Mouse (Mus musculus) fibroblast of lung, adult 2 months (primary cell): ENCODE data around the gene Pigk.

Experiments used
- DNase-seq: peaks from one replicate; pipeline ENCODE4 v3.0.0-alpha.2; 2011; ENCODE audit warnings: low read depth

Gene Pigk

DNA sequence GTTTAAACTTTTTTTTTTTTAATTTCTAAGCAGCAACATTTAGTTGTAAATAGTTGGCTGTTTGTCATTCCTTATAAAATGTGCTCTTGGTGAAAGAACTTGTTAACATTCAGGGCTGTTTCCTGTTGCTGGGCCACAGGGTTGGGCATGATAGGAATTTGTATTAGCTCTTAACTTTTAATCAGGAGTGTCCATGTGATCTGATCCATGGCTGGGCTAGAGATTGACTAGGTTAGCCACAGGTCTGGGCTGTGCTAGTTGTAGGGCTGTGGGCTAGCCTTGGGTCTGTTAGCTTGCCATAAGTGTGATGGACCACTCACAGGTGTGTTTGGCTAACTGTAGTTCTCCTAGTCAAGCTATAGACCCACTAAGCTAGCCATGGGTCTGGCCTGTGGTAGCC, 130.0 kb downstream of the Pigk start:
- DNase-seq: no peak

DNA sequence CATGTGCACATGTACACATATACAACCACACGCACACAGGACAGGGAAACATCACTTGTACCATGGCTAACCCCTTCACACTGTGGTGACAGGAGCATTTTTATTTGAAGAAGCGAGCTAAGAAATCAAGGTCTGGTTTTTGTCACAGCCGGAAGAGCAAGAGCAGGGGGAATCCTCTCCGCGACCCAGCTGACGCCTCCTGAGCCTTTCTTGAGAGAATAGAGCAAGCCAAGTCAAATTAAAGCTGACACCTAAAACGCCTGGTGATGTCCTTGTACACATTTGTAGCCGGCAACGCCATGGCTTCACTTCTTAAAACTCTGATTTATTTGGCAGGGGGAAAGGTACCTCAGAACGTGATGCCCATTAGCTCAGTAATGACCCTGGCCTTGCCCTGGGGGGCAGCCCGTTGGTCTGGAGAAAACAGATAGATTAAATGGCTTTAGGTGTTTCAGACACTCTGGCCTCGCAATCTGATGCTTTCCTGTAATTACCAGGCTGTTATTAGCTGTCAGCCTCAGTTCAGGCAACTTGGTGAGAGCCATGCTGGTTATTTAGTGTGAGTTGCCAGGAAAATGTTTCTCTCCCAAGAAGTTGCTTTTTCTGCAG, 141.2 kb downstream of the Pigk start:
- DNase-seq: no peak

DNA sequence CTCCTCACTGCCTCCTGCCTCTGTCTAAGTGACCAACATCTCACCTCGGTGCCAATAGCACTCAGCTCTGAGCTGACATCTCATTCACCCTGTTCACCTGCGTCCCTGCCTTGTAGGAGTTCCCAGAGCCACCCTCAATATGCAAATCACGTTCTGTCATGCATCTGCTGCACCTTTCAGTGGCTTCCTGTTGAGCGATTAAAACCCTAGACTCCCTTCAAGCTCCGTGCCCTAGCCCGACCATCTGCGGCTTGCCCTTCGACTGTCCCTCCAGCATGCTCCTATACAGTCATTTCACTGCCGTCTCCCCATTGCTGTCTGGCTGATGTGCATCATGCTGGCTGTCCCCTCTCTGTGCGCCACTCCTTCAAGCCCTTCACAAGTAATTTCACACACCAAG, 142.2 kb downstream of the Pigk start:
- no peak for DNase-seq

DNA sequence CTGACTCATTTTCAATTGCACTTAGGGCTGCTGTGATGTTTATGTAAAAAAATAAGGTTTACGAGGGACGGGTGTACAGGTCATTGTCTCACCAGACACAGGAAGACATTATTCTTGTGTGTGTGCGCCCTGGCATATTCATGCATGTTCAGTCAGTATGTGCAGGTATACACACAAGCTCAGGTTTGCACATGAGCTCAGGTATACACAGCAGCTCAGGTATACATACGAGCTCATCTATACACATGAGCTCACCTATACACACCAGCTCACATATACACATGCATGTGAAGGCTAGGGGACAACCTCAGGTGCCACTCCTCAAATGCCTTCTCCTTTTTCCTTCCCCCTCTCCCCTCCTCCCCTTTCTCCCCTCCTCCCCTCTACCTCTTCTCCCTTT, 147.6 kb downstream of the Pigk start:
- DNase-seq: no peak

DNA sequence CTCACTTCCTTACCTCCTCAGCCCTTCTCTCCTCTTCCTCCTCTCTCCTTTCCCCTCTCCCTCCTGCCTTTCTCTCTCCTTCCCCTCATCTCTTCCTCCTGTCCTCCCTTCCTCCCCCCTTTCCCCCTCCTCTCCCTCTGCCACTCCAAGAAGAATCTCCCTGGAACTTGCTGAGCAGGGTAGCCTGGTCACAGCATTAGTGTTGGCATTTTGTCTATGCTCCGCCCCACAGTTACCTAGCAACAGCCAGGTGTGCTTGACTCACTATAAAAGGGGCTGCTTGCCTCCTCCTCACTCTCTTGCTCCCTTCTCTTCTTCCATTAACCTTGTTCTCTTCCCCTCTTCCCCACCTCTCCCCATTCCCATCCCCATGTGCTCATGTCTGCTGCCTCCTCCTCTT, 148.1 kb downstream of the Pigk start:
- DNase-seq: no peak

DNA sequence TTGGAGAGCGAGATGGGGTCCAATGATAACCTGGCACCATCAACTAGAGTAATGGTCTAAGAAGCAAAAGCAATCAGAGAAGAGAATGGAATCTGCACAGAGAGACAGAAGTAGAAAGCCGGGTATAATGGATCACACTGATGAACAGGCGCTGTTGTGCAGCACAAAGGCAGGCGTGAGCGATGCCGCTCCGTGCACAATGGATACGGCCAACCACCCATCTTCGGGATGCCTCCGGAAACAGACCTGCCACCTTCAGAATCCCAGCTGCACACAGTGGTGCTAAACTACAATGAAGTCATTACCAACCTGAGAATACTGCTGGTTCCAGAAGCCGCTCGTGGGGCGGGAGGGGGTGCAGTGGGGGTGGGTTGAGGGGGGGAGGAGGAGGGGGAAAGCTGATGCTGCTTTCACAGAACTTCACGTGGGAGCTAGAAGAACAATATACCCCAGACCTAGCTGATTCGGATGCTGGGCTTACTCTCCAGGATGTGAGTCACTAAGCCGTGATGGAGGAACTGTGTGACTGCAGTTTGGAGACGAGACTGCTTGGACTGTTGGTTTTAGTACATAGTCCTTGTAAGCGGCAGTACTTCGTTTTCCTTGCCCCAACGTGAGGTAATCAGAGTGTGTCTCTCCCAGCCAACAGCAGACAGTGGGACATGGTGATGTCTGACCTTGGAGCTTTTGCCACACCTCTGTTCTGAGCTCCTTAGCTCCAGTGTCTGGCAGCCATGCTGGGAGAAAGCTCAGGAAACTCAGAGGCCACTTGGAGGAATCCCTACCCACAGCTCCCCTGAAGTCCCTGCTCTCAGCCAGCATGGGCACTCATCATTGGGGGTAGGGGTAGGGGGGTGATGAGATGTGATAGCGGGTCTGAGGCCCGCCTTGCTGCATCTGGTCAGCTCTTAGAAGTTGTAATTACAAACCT, 152.4 kb downstream of the Pigk start:
- no peak for DNase-seq

DNA sequence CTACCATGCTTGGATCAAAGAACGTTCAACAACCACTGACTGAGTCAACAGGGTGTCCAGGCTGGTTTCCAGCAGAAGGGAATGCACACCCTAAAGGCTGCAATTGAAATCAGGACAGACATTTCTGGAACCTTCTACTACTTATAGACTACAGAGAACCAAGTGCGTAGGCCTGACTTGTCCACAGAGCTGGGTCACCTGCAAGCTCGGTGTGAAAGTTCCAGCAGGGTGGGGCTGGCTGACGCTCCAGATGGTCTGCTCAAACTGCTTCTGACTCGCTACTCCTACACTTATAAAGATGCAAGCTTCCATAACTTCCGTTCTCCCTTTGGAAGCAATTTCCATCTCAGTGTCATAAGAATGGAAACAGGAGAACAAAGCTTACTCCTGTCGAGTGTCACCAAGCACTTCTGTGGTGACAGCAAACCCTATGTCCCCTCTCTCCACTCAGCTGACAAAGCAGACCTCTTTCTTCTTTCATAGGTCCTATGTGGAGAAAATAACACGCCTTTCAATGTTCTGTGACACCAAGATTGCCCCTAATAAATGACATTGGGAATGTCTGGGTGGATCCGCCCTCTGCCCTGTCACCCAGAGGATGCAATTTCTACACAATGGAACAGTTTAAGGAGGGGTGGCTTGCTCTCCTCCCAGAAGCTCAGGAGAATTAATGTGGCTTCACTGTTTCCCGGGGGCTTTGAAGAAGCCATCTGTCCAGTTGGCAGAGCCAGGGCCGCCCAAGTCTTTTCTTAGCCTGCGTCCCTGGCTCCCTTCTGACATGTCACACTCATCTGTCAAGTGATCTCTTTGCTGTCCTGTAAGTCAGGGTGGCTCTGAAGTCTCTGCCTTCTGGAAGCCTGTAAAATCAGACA, 154.0 kb downstream of the Pigk start:
- no peak for DNase-seq

DNA sequence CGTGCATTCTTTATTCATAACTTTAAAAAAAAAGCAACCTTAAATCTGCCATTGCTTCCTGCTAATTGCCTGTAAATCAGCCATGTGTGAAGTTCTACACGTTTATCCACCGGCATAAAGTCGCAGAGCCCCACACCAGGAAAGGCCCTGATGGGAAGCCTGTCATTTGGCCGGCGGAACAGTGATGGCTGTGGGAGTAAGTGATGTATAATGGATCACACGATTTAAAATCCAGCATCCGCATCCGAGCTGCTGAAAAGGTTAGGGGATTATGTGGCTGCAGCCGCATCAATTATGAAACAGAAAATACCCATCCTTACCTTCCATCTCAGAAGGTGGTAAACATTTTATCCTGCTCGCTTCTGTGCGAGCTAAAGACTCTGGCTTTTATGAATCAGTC, 158.2 kb downstream of the Pigk start:
- DNase-seq: no peak

DNA sequence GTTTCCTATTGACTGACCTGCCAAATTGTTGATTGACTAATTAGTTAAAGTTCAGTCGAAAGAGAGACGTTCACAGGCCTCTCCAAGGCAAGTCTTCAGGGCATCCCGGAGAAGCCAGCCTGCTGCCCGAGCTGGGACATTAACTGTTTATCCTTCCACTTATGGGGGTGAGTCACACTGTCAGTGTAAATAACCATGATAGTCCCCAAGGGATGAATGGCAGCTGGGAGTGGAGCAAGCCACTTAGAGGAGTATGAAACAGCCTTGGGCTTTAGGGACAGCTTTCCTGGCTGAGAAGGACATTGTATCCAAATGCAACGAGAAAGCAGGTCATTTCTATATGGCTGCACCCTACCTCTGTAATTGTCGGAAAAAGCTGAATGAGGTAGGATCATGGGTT, 158.7 kb downstream of the Pigk start:
- DNase-seq: no peak

DNA sequence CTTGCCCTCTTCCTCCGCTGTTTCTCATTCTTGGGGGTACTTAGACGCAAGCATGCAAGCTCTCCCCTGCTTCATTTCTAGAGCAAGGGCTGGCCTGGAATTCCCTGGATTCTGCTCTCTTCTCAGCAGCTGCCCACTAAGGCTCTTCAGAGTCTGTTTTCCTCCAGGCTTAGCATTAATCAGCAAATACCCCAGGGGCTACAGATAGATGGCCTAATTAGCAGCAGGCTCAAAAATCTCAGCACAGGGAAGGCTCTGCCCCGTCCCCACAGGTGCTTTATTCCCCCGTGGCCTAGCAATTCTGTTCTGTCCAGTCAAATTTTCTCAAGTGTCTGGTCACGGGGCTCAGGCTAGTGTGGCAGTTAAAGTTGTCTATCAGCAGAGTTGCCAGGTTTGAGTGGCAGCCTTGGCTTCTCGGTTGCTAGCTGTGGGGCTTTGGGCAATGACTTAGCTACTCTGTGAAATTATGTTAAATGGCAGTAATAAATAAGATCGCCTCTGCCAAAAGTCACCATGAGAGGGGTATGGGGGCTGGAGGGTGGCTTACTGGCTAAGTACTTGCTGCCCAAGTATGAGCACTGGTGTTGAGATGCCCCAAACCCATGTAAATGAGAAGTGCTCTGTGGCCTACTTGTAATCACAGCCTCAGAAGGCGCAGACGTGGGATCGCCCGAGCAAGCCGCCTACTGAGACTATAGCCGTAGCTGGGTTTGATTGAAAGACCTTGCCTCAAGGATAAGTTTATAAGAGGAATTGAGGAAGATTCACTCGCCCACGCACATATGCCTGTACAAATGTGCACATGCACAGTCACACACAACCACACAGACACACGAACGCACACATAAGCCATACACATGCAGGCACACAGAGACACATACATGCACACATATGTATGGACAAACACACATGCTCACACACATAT, 160.8 kb downstream of the Pigk start:
- DNase-seq: no peak

DNA sequence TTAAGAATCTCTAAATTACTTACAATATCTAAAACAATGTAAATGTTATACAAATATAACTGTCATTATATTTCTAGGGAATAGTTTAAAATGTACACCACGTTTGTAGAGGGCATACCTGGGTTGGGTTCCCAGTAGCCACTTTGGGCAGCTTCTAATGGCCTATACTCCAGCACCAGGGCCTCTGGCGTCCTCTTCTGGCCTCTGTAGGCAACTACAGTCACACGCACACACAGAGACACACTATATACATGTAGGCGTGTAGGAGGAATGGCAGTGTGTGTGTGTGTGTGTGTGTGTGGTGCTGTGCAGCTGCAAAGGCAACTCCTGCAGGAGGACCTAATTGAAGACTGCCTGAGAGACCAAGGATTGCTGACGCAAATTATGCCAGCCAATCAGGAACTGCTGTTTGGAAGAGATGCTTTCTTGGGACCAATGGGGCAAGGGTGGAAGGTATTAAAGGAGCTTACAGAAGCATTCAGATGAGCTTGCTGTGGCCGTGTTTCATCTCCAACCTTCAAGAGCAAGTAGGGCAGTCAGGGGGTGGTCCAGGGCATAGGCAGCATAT, 161.9 kb downstream of the Pigk start:
- DNase-seq: no peak

DNA sequence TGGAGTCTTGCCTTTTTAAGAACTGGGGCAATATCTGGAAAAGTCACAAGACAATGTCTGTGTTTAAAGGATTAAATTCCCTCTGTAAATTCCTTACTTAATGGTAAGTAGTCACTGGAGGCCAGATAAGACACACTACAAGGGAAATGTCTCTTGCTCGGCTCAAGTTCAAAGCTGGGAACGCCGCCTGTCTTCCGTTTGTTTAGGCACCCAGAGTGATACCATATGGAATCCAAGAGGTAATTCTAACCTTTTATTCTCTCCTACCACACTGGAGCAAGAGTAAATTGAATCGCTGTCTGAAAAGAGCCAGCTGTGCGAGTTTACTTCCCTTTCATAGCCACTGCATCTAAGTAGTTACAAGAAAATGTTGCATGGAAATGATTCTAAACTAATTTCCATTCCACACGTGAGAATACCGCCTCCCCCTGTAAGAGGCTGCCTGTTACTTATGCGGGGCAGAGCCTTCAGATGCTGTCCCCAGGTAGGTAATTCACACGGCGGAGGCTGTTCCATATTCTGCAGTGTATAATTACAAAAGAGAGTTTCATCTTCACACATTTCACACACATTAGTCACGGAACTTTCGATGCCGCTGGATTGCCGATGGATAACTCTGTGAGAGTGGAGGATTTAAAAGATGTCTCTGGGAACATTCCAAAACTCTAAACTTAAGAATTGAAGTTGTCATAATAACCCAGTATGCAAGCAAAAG, 166.4 kb downstream of the Pigk start:
- DNase-seq: no peak

DNA sequence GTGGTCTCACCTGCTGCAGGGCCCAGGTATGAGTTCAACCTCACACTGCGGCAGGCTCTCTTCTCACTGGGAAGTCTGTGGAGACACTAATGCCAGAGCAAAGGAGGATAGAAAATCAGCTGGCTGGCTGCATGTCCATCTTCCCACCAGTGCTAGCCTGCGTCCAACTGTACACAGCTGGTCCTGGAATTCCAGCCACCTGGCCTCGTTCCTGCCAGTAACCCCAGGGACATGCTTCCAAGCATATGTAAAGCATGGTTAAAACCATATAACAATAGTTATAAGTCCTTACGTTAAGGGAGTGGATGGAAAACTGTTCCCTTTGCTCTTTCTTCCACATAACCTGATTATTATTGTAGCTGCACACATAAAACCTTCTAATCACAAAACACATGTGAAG, 167.8 kb downstream of the Pigk start:
- DNase-seq: no peak

DNA sequence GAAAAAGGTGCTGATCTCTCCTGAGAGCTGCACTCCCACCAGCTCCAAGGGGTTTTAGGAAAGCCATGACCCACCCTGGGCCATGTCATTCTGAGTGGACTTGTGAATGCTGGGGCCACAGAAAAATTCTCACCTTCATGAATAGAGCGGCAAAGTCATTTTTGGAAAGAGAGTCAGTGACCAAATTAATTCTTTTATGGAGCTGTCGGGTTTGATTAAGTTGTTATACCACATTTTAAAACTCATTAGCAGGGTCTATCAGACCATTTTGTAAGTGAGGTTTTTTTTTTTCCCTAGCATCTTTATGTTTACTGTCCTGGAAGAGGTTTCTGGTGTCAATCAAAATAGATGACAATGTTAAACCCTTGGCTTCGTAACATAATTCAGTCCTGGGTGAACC, 169.7 kb downstream of the Pigk start:
- no peak for DNase-seq

DNA sequence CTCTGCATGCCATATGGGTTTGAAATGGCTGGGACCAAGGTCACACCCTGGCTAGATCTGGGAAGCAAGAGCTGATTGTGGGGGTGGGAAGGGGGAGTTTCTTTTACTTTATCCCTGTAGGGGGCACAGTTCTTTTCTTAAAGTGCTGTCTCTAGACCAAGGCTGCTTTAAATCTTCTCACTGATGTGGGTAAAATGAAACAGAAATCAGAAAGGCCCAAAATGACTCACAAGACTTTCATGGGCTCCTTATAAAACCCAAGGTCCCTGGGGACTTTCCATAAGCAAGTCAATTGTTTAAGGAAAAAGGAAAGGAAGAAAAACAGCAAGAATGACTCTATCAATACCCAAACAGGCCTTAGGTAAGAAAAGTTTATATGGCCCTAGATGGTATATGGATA, 172.8 kb downstream of the Pigk start:
- DNase-seq: no peak

DNA sequence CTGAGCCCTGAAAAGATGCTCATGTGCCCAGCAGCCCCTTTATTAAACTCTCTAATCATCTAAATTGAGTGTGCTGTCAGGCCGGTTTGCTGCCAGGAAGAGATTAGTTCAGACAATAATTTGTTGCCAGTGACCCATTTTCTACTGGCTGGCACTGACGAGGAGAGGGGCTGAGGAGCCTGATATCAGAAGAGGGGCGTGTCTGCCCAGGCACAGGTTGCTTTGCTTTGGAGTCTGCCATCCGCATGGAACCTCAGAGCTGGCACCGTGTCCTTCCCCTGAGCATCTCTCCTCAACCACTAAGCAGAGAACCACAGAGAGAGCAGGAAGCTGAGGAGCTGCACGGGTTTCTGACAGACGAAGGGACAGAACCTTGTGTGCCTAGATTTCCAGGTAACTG, 174.2 kb downstream of the Pigk start:
- DNase-seq: no peak

DNA sequence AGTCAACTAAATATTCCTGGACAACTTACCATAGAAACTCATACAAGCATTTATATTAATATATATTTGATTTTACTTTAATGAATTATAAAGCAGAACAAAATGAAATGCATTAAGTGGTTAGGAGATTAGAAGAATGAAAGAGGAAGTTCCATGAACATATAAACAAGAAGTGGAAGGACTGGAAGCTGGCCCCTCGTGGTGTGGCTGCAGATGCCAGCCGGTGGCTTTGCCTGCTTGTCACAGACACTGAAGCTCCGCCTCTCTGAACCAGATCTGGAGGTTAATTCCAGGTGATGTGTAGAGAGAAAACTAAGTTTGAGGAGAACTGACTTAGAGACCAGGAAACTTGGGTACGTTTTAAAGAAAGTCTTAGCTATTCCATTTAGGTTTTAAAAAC, 181.0 kb downstream of the Pigk start:
- DNase-seq: no peak

DNA sequence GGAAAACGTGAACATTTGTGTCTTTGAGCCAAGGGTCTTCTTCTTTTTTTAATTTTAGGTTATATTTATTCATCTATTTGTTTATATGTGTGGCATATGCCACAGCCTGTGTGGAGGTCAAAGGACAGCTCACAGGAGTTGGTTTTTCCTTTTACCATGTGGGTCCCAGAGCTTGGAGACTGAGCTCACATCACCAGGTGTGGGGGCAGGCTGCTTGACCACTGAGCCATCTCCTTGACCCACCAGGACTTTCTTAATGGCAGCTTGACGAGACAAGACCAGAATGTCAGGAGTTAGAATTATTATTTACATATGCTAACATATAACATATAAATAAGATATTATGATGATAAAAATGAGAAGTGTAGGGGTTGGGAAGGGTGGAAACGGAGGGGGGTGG, 182.2 kb downstream of the Pigk start:
- no peak for DNase-seq

DNA sequence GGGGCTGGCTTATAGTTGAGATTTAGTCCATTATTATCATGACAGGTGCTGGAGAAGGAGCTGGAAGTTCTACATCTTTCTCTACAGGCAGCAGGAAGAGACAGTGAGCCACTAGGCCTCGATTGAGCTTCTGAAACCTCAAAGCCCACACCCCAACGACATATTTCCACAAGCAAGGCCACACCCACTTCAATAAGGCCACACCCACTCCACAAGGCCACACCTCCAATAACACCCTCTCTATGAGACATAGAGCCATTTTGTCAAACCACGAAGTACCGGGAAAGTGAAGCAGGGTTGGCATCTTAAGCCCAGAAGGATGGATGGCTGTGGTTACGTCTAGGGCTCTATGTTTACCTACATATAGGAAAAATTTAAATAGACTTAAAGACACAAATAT, 183.3 kb downstream of the Pigk start:
- no peak for DNase-seq

DNA sequence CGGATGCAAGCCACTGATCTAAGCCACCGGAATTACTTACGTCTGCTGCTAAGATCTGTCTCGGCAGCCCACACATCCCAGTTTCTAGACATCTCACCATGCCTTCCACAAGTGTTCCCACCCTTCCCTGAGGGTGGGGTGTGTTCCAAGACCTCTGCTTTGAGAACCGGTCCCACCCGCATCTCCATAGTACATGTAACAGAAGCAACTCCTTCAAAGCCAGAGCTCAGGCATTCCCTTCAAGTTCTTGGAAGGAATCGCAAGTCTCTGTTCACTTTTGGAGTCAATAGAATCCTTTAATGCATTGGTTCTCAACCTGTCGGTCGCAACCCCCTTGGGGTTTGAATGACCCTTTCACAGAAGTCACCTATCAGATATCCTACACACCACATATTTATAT, 185.0 kb downstream of the Pigk start:
- no peak for DNase-seq

DNA sequence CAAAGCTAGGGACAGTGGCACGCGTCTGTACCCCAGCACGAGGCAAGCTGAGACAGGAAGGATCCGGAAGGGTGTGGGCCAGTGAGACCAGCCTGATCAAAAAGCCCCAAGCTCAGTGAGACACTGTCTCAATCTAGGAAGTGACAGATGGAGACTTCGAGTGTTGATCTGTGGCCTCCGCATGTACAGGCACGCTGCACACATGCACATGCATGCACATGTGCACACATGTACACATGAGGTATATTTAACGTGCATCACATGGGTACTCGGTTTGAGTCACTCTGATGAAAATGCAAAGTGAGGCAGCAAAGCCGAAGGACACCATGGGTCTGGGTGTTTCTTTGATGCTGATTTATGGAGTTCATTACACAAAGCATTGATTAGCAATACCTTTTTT, 191.1 kb downstream of the Pigk start:
- DNase-seq: no peak
